8 mouse cellular contexts compared by ENCODE assay signal in the genomic region with DNA sequence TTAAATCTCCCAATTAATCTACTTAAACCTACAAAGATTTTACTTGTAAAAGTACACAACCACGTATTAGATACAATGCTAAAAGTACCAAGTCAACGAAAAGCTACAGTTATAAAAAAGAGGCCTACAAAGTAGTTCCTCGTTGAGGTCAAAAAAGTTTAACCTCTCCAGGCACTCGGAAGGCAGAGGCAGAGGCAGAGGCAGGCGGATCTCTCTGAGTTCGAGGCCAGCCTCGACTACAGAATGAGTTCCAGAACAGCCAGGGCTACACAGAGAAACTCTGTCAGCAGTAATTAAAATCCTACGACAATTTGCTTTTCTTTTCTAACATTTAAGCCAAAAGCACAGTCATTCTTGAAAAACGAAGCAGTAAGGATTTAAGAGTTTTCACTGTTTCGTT. TPM values are rescaled to one million over a fixed set of nuclear protein-coding genes. Genes with fewer than 3 reads are reported as not detected.
DNase-seq lines count a peak whose midpoint lies in the region; ATAC-seq and TF ChIP-seq lines count a peak whose summit lies in the region.

No protein-coding gene starts in this region.

- H3K4me3 ChIP-seq in lung, embryonic 14.5 days (ENCODE audit: low read depth, low read length), result peak overlapping the region; percentile 97
- H3K4me3 ChIP-seq in embryonic facial prominence, embryonic 13.5 days, result peak overlapping the region; percentile 97
- peak overlapping the region; percentile 97 for H3K4me3 ChIP-seq in limb, embryonic 12.5 days (replicated peaks)
- H3K4me3 ChIP-seq in small intestine, adult 2 months (ENCODE audit: low read depth, low read length), result peak overlapping the region; percentile 39

- no peak for TF ChIP-seq CTCF in lung, embryonic 14.5 days (IDR thresholded peaks at IDR 0.05; ENCODE audit: low read depth)
- no peak for TF ChIP-seq CTCF in small intestine, adult 2 months (IDR thresholded peaks at IDR 0.05; ENCODE audit: extremely low read depth, insufficient read length, insufficient replicate concordance, low read depth, low read length)

- H3K27me3 ChIP-seq in lung, embryonic 14.5 days (ENCODE audit: insufficient read depth, low read length), result no peaks in the 10 kb centered on the region
- H3K27me3 ChIP-seq in embryonic facial prominence, embryonic 13.5 days, result no peaks in the 10 kb centered on the region
- no peaks in the 10 kb centered on the region for H3K27me3 ChIP-seq in limb, embryonic 12.5 days
- H3K27me3 ChIP-seq in small intestine, adult 2 months (ENCODE audit: control insufficient read depth, insufficient read depth, low read length), result no peaks in the 10 kb centered on the region

- WGBS in lung, embryonic 14.5 days, result 10% methylated on average over 10 of the region's 10 CpGs
- WGBS in embryonic facial prominence, embryonic 13.5 days, result 22% methylated on average over 10 of the region's 10 CpGs
- WGBS in limb, embryonic 12.5 days, result 23% methylated on average over 10 of the region's 10 CpGs
- 9% methylated on average over 10 of the region's 10 CpGs for WGBS in small intestine, adult 2 months

- TF ChIP-seq POLR2A in small intestine, adult 2 months (IDR thresholded peaks at IDR 0.05; ENCODE audit: low read depth, low read length), result no peak

- H3K9me3 ChIP-seq in lung, embryonic 14.5 days (ENCODE audit: low read depth, low read length), result no peaks in the 10 kb centered on the region
- no peaks in the 10 kb centered on the region for H3K9me3 ChIP-seq in embryonic facial prominence, embryonic 13.5 days
- H3K9me3 ChIP-seq in limb, embryonic 12.5 days, result no peaks in the 10 kb centered on the region

- ATAC-seq in lung, embryonic 14.5 days (ENCODE audit: insufficient read depth), result no peak
- ATAC-seq in embryonic facial prominence, embryonic 13.5 days (ENCODE audit: insufficient number of reproducible peaks, insufficient read depth, low FRiP score, low TSS enrichment, low read depth), result no peak
- no peak for ATAC-seq in limb, embryonic 12.5 days (ENCODE audit: insufficient number of reproducible peaks, insufficient read depth, low FRiP score, low TSS enrichment, low read depth)

- peak; percentile 37 for DNase-seq in lung, embryonic 14.5 days
- DNase-seq in lung, adult 18-20 months, result no peak
- no peak for DNase-seq in layer of hippocampus, adult 9-10 months (ENCODE audit: low spot score)
- DNase-seq in kidney, postnatal 10 days, result no peak
- no peak for DNase-seq in kidney, postnatal 14 days

- H3K36me3 ChIP-seq in lung, embryonic 14.5 days (ENCODE audit: insufficient read depth), result no peaks in the 10 kb centered on the region
- no peaks in the 10 kb centered on the region for H3K36me3 ChIP-seq in embryonic facial prominence, embryonic 13.5 days
- no peaks in the 10 kb centered on the region; the same call in 1 of the 2 replicates for H3K36me3 ChIP-seq in limb, embryonic 12.5 days
- H3K36me3 ChIP-seq in small intestine, adult 2 months (ENCODE audit: control insufficient read depth, insufficient read depth, low read length), result no peaks in the 10 kb centered on the region

- peak overlapping the region; percentile 75 for H3K4me2 ChIP-seq in lung, embryonic 14.5 days
- H3K4me2 ChIP-seq in embryonic facial prominence, embryonic 13.5 days, result peak overlapping the region; percentile 72
- peak overlapping the region; percentile 68 for H3K4me2 ChIP-seq in limb, embryonic 12.5 days

- H3K9ac ChIP-seq in lung, embryonic 14.5 days, result peak overlapping the region; percentile 100
- H3K9ac ChIP-seq in embryonic facial prominence, embryonic 13.5 days, result peak overlapping the region; percentile 100
- peak overlapping the region; percentile 100 for H3K9ac ChIP-seq in limb, embryonic 12.5 days (replicated peaks)

- no peaks in the 10 kb centered on the region for H3K4me1 ChIP-seq in lung, embryonic 14.5 days (ENCODE audit: insufficient read depth)
- H3K4me1 ChIP-seq in embryonic facial prominence, embryonic 13.5 days, result peaks cover 13% of the 10 kb centered on the region
- H3K4me1 ChIP-seq in limb, embryonic 12.5 days (replicated peaks), result peaks cover 4% of the 10 kb centered on the region; the same call in 1 of the 2 replicates
- H3K4me1 ChIP-seq in small intestine, adult 2 months (ENCODE audit: control insufficient read depth, insufficient read depth, insufficient read length, low read length), result peaks cover 2% of the 10 kb centered on the region; the same call in 1 of the 2 replicates

- H3K27ac ChIP-seq in lung, embryonic 14.5 days (ENCODE audit: low read depth), result no peak overlapping the region
- no peak overlapping the region for H3K27ac ChIP-seq in embryonic facial prominence, embryonic 13.5 days
- H3K27ac ChIP-seq in limb, embryonic 12.5 days, result no peak overlapping the region
- H3K27ac ChIP-seq in small intestine, adult 2 months (ENCODE audit: insufficient read depth, low read depth, low read length), result no peak overlapping the region

RNA-seq across cellular contexts. Expression of gene Cpsf6, which starts 4.7 kb away (rescaled TPM):
- 186 and 201 TPM in 2 replicates for polyA plus RNA-seq in lung, embryonic 14.5 days (2014; fragmentation: Nextera tagmentation; extraction: Ambion mirVana)
- polyA plus RNA-seq in embryonic facial prominence, embryonic 13.5 days (2015; fragmentation: Nextera tagmentation; extraction: Ambion mirVana), result 161 and 169 TPM in 2 replicates
- 231 and 234 TPM in 2 replicates for polyA plus RNA-seq in limb, embryonic 12.5 days (2016; fragmentation: Nextera tagmentation; extraction: Ambion mirVana)
- 22.6 and 36.6 TPM in 2 replicates for polyA plus RNA-seq in small intestine, adult 2 months (2012; rRNA removed)

Comparison
In these comparisons a context has a peak if more than half of its experiments do, and no peak if none do; other contexts are left out.
1. H3K4me3 ChIP-seq: peak in every context shown above with its lines; median percentile 97 in lung, embryonic 14.5 days; 97 in embryonic facial prominence, embryonic 13.5 days; 97 in limb, embryonic 12.5 days; 39 in small intestine, adult 2 months.